Mouse (Mus musculus): ENCODE results near the gene Fcrl5. TPM values are rescaled to one million over a fixed set of nuclear protein-coding genes. Genes with fewer than 3 reads are reported as not detected.

Gene Fcrl5
- not detected in 2 replicates for total RNA-seq (2014; rRNA removed)
- polyA plus RNA-seq (2015; fragmentation: Nextera tagmentation; extraction: Ambion mirVana), result not detected in 2 replicates

GRCm38 (mm10) chr3:87435479-87435878, at the start of gene Fcrl5:
TSS of gene Fcrl5 (plus strand) at chr3:87435773.
- H3K9me3 ChIP-seq (ENCODE audit: low read length), result no peaks in the 10 kb centered on the region
- ATAC-seq, result no peak
- no peak for TF ChIP-seq CTCF (IDR thresholded peaks at IDR 0.05; ENCODE audit: low read depth)
- DNase-seq, result no peak
- H3K27me3 ChIP-seq (ENCODE audit: insufficient read depth, low read length), result no peaks in the 10 kb centered on the region
- 94% methylated on average over 5 of the region's 5 CpGs for WGBS
- H3K4me1 ChIP-seq (ENCODE audit: insufficient read depth), result no peaks in the 10 kb centered on the region
- H3K9ac ChIP-seq, result no peak within 1 kb of the TSS
- no peaks in the 10 kb centered on the region for H3K36me3 ChIP-seq (ENCODE audit: insufficient read depth)
- no peak within 1 kb of the TSS for H3K4me2 ChIP-seq (ENCODE audit: low read depth)
- H3K27ac ChIP-seq (ENCODE audit: low read depth, low read length), result no peak within 1 kb of the TSS
- no peak within 1 kb of the TSS for H3K4me3 ChIP-seq (ENCODE audit: low read depth, low read length)

- no peaks in the 10 kb centered on the region for H3K9me3 ChIP-seq (ENCODE audit: low read length)
- 66% methylated on average over 1 of the region's 1 CpGs for WGBS
- H3K27me3 ChIP-seq (ENCODE audit: insufficient read depth, low read length), result no peaks in the 10 kb centered on the region
- DNase-seq, result no peak
- no peak overlapping the region for H3K4me3 ChIP-seq (ENCODE audit: low read depth, low read length)
- H3K36me3 ChIP-seq (ENCODE audit: insufficient read depth), result no peaks in the 10 kb centered on the region
- no peak overlapping the region for H3K27ac ChIP-seq (ENCODE audit: low read depth, low read length)
- no peak overlapping the region for H3K4me2 ChIP-seq (ENCODE audit: low read depth)
- no peak for TF ChIP-seq CTCF (IDR thresholded peaks at IDR 0.05; ENCODE audit: low read depth)
- ATAC-seq, result no peak
- H3K9ac ChIP-seq, result no peak overlapping the region
- no peaks in the 10 kb centered on the region for H3K4me1 ChIP-seq (ENCODE audit: insufficient read depth)
Observed at GRCm38 (mm10) chr3:87390935-87391334, 44.6 kb upstream of the Fcrl5 start.

GRCm38 (mm10) chr3:87398809-87399208, 36.8 kb upstream of the Fcrl5 start:
- no peak overlapping the region for H3K27ac ChIP-seq (ENCODE audit: low read depth, low read length)
- ATAC-seq, result no peak
- H3K36me3 ChIP-seq (ENCODE audit: insufficient read depth), result no peaks in the 10 kb centered on the region
- no peak overlapping the region for H3K9ac ChIP-seq
- H3K4me3 ChIP-seq (ENCODE audit: low read depth, low read length), result no peak overlapping the region
- 70% methylated on average over 4 of the region's 4 CpGs for WGBS
- H3K9me3 ChIP-seq (ENCODE audit: low read length), result no peaks in the 10 kb centered on the region
- no peaks in the 10 kb centered on the region for H3K4me1 ChIP-seq (ENCODE audit: insufficient read depth)
- H3K27me3 ChIP-seq (ENCODE audit: insufficient read depth, low read length), result no peaks in the 10 kb centered on the region
- no peak overlapping the region for H3K4me2 ChIP-seq (ENCODE audit: low read depth)
- TF ChIP-seq CTCF (IDR thresholded peaks at IDR 0.05; ENCODE audit: low read depth), result no peak
- DNase-seq, result no peak

GRCm38 (mm10) chr3:87399906-87400305, 35.7 kb upstream of the Fcrl5 start:
- Histone ChIP-seq H3K4me1 (ENCODE audit: insufficient read depth) (no peaks in the 10 kb centered on the region), H3K27me3 (ENCODE audit: insufficient read depth, low read length) (no peaks in the 10 kb centered on the region), H3K4me3 (ENCODE audit: low read depth, low read length) (no peak overlapping the region), H3K36me3 (ENCODE audit: insufficient read depth) (no peaks in the 10 kb centered on the region), H3K9me3 (ENCODE audit: low read length) (no peaks in the 10 kb centered on the region), H3K9ac (no peak overlapping the region), H3K27ac (ENCODE audit: low read depth, low read length) (no peak overlapping the region), H3K4me2 (ENCODE audit: low read depth) (no peak overlapping the region)
- DNase-seq (no peak), ATAC-seq (no peak)
- WGBS, result 86% methylated on average over 4 of the region's 4 CpGs
- TF ChIP-seq CTCF (IDR thresholded peaks at IDR 0.05; ENCODE audit: low read depth), result no peak

GRCm38 (mm10) chr3:87401321-87401720, 34.3 kb upstream of the Fcrl5 start:
- Histone ChIP-seq H3K9me3 (ENCODE audit: low read length) (no peaks in the 10 kb centered on the region), H3K4me3 (ENCODE audit: low read depth, low read length) (no peak overlapping the region), H3K27ac (ENCODE audit: low read depth, low read length) (no peak overlapping the region), H3K4me1 (ENCODE audit: insufficient read depth) (no peaks in the 10 kb centered on the region), H3K27me3 (ENCODE audit: insufficient read depth, low read length) (no peaks in the 10 kb centered on the region), H3K9ac (no peak overlapping the region), H3K4me2 (ENCODE audit: low read depth) (no peak overlapping the region), H3K36me3 (ENCODE audit: insufficient read depth) (no peaks in the 10 kb centered on the region)
- DNase-seq (no peak), ATAC-seq (no peak)
- TF ChIP-seq CTCF (IDR thresholded peaks at IDR 0.05; ENCODE audit: low read depth), result no peak
- 61% methylated on average over 5 of the region's 5 CpGs for WGBS

GRCm38 (mm10) chr3:87408171-87408570, 27.4 kb upstream of the Fcrl5 start:
- WGBS, result 28% methylated on average over 4 of the region's 4 CpGs
- H3K27ac ChIP-seq (ENCODE audit: low read depth, low read length), result no peak overlapping the region
- H3K9me3 ChIP-seq (ENCODE audit: low read length), result no peaks in the 10 kb centered on the region
- 0 out of 2 replicates have a peak, but pooled peaks have one; percentile 16 for TF ChIP-seq CTCF (IDR thresholded peaks at IDR 0.05; ENCODE audit: low read depth)
- no peak overlapping the region for H3K4me3 ChIP-seq (ENCODE audit: low read depth, low read length)
- DNase-seq (no peak), ATAC-seq (no peak)
- H3K36me3 ChIP-seq (ENCODE audit: insufficient read depth), result no peaks in the 10 kb centered on the region
- H3K4me1 ChIP-seq (ENCODE audit: insufficient read depth), result no peaks in the 10 kb centered on the region
- no peaks in the 10 kb centered on the region for H3K27me3 ChIP-seq (ENCODE audit: insufficient read depth, low read length)
- no peak overlapping the region for H3K9ac ChIP-seq
- H3K4me2 ChIP-seq (ENCODE audit: low read depth), result no peak overlapping the region

GRCm38 (mm10) chr3:87409196-87409935, 26.2 kb upstream of the Fcrl5 start:
- DNase-seq (no peak), ATAC-seq (peak; percentile 36; the same call in 1 of the 2 replicates)
- WGBS, result 83% methylated on average over 4 of the region's 4 CpGs
- Histone ChIP-seq H3K9ac (no peak overlapping the region), H3K9me3 (ENCODE audit: low read length) (no peaks in the 10 kb centered on the region), H3K4me3 (ENCODE audit: low read depth, low read length) (no peak overlapping the region), H3K36me3 (ENCODE audit: insufficient read depth) (no peaks in the 10 kb centered on the region), H3K4me2 (ENCODE audit: low read depth) (no peak overlapping the region), H3K27me3 (ENCODE audit: insufficient read depth, low read length) (no peaks in the 10 kb centered on the region), H3K27ac (ENCODE audit: low read depth, low read length) (no peak overlapping the region), H3K4me1 (ENCODE audit: insufficient read depth) (no peaks in the 10 kb centered on the region)
- TF ChIP-seq CTCF (IDR thresholded peaks at IDR 0.05; ENCODE audit: low read depth), result no peak

Data from forebrain, postnatal 0 days (tissue).